Mouse (Mus musculus) hindbrain, embryonic 13.5 days (tissue): ENCODE measurements at regions not wholly inside any gene's neighbourhood (a gene's known extent, or its start where the extent isn't known, plus 50 kb on each side); places are given as distances from the start of the nearest gene placed in this dataset.

Experiments used
- ATAC-seq: fragments of 200-750 bp; cut with Nextera tagmentation; 2 replicates; pipeline ENCODE4 v1.8.0; 2017; ENCODE audit warnings: moderate TSS enrichment; ENCODE audit not compliant: low FRiP score
- H3K27ac ChIP-seq: fragments of 300-500 bp; sonication (generic); 2 replicates; pipeline ENCODE4 v1.5.1; 2015; ENCODE audit warnings: inconsistent platforms, mild to moderate bottlenecking, moderate library complexity
- H3K27me3 ChIP-seq: fragments of 300-500 bp; sonication (generic); 2 replicates; pipeline ENCODE4 v1.6.1; 2015; ENCODE audit warnings: mild to moderate bottlenecking, inconsistent platforms
- H3K36me3 ChIP-seq: fragments of 300-500 bp; sonication (generic); 2 replicates; pipeline ENCODE4 v1.6.1; 2015; ENCODE audit warnings: mild to moderate bottlenecking, inconsistent platforms
- H3K4me1 ChIP-seq: fragments of 300-500 bp; sonication (generic); replicated peaks from 2 replicates; pipeline ENCODE4 v1.6.1; 2015; ENCODE audit warnings: inconsistent platforms
- H3K4me2 ChIP-seq: fragments of 300-500 bp; sonication (generic); 2 replicates; pipeline ENCODE4 v1.6.1; 2015; ENCODE audit warnings: inconsistent platforms, mild to moderate bottlenecking, moderate library complexity
- H3K4me3 ChIP-seq: fragments of 300-500 bp; sonication (generic); 2 replicates; pipeline ENCODE4 v1.5.1; 2015; ENCODE audit warnings: mild to moderate bottlenecking, inconsistent platforms
- H3K9ac ChIP-seq: fragments of 300-500 bp; sonication (generic); 2 replicates; pipeline ENCODE4 v1.6.1; 2015; ENCODE audit warnings: mild to moderate bottlenecking, inconsistent platforms
- H3K9me3 ChIP-seq: fragments of 300-500 bp; sonication (generic); 2 replicates; pipeline ENCODE4 v1.6.1; 2016; ENCODE audit warnings: inconsistent platforms
- WGBS: fragments of 180-500 bp; shearing (Covaris S2); methylation state at CpG from one replicate; pipeline ENCODE4 v1.1.7; 2015; 5-methylcytosine and 5-hydroxymethylcytosine counted together

GRCm38 (mm10) chr8:44779212-44779611, 156.0 kb upstream of the Fat1 start:
- Histone ChIP-seq H3K4me1 (no peaks in the 10 kb centered on the region), H3K4me3 (no peak overlapping the region), H3K9ac (no peak overlapping the region), H3K27me3 (no peaks in the 10 kb centered on the region), H3K27ac (no peak overlapping the region), H3K4me2 (no peak overlapping the region), H3K9me3 (no peaks in the 10 kb centered on the region), H3K36me3 (no peaks in the 10 kb centered on the region)
- WGBS: 89% methylated on average over 1 of the region's 1 CpGs
- ATAC-seq: no peak

GRCm38 (mm10) chr8:44782421-44782820, 152.8 kb upstream of the Fat1 start:
- no peak overlapping the region for H3K27ac ChIP-seq
- 87% methylated on average over 9 of the region's 9 CpGs for WGBS
- H3K9ac ChIP-seq: no peak overlapping the region
- H3K27me3 ChIP-seq: no peaks in the 10 kb centered on the region
- no peaks in the 10 kb centered on the region for H3K9me3 ChIP-seq
- H3K36me3 ChIP-seq: no peaks in the 10 kb centered on the region
- H3K4me3 ChIP-seq: no peak overlapping the region
- H3K4me2 ChIP-seq: no peak overlapping the region
- peaks cover 4% of the 10 kb centered on the region for H3K4me1 ChIP-seq
- no peak for ATAC-seq

- Histone ChIP-seq H3K4me1 (peaks cover 4% of the 10 kb centered on the region), H3K4me2 (no peak overlapping the region), H3K36me3 (no peaks in the 10 kb centered on the region), H3K9ac (no peak overlapping the region), H3K4me3 (no peak overlapping the region), H3K9me3 (no peaks in the 10 kb centered on the region), H3K27me3 (no peaks in the 10 kb centered on the region), H3K27ac (no peak overlapping the region)
- no peak for ATAC-seq
- 34% methylated on average over 8 of the region's 8 CpGs for WGBS
Measured at GRCm38 (mm10) chr8:44785161-44785560, 150.1 kb upstream of the Fat1 start.

- H3K27me3 ChIP-seq: no peaks in the 10 kb centered on the region
- H3K9me3 ChIP-seq: no peaks in the 10 kb centered on the region
- no peak for ATAC-seq
- no peak overlapping the region for H3K9ac ChIP-seq
- H3K4me3 ChIP-seq: no peak overlapping the region
- H3K4me1 ChIP-seq: peaks cover 4% of the 10 kb centered on the region
- WGBS: 87% methylated on average over 5 of the region's 5 CpGs
- no peaks in the 10 kb centered on the region for H3K36me3 ChIP-seq
- H3K4me2 ChIP-seq: no peak overlapping the region
- no peak overlapping the region for H3K27ac ChIP-seq
Measured at GRCm38 (mm10) chr8:44786740-44787139, 148.5 kb upstream of the Fat1 start.

- Histone ChIP-seq H3K36me3 (no peaks in the 10 kb centered on the region), H3K4me2 (no peak overlapping the region), H3K27ac (no peak overlapping the region), H3K4me3 (no peak overlapping the region), H3K27me3 (no peaks in the 10 kb centered on the region), H3K4me1 (peaks cover 4% of the 10 kb centered on the region), H3K9me3 (no peaks in the 10 kb centered on the region), H3K9ac (no peak overlapping the region)
- ATAC-seq: no peak
- WGBS: 49% methylated on average over 3 of the region's 3 CpGs
Measured at GRCm38 (mm10) chr8:44788290-44788689, 147.0 kb upstream of the Fat1 start.

- Histone ChIP-seq H3K9me3 (no peaks in the 10 kb centered on the region), H3K9ac (no peak overlapping the region), H3K4me3 (no peak overlapping the region), H3K36me3 (no peaks in the 10 kb centered on the region), H3K4me1 (no peaks in the 10 kb centered on the region), H3K27me3 (no peaks in the 10 kb centered on the region), H3K4me2 (no peak overlapping the region), H3K27ac (no peak overlapping the region)
- no peak for ATAC-seq
- WGBS: 84% methylated on average over 3 of the region's 3 CpGs
Measured at GRCm38 (mm10) chr8:44799513-44799912, 135.7 kb upstream of the Fat1 start.

- H3K27me3 ChIP-seq: no peaks in the 10 kb centered on the region
- no peak overlapping the region for H3K4me3 ChIP-seq
- H3K27ac ChIP-seq: no peak overlapping the region
- H3K36me3 ChIP-seq: no peaks in the 10 kb centered on the region
- 52% methylated on average over 6 of the region's 6 CpGs for WGBS
- ATAC-seq: no peak
- no peaks in the 10 kb centered on the region for H3K9me3 ChIP-seq
- H3K9ac ChIP-seq: no peak overlapping the region
- no peak overlapping the region for H3K4me2 ChIP-seq
- no peaks in the 10 kb centered on the region for H3K4me1 ChIP-seq
Measured at GRCm38 (mm10) chr8:44800827-44801273, 134.4 kb upstream of the Fat1 start.

- Histone ChIP-seq H3K27me3 (no peaks in the 10 kb centered on the region), H3K4me2 (no peak overlapping the region), H3K4me1 (no peaks in the 10 kb centered on the region), H3K36me3 (no peaks in the 10 kb centered on the region), H3K9me3 (no peaks in the 10 kb centered on the region), H3K27ac (no peak overlapping the region), H3K9ac (no peak overlapping the region), H3K4me3 (no peak overlapping the region)
- ATAC-seq: no peak
- 38% methylated on average over 6 of the region's 6 CpGs for WGBS
Measured at GRCm38 (mm10) chr8:44801604-44802206, 133.5 kb upstream of the Fat1 start.

- Histone ChIP-seq H3K36me3 (no peaks in the 10 kb centered on the region), H3K4me2 (no peak overlapping the region), H3K4me1 (no peaks in the 10 kb centered on the region), H3K9ac (no peak overlapping the region), H3K9me3 (no peaks in the 10 kb centered on the region), H3K27ac (no peak overlapping the region), H3K27me3 (no peaks in the 10 kb centered on the region), H3K4me3 (no peak overlapping the region)
- 66% methylated on average over 5 of the region's 5 CpGs for WGBS
- no peak for ATAC-seq
Measured at GRCm38 (mm10) chr8:44802331-44802730, 132.9 kb upstream of the Fat1 start.

- no peak overlapping the region for H3K4me3 ChIP-seq
- no peaks in the 10 kb centered on the region for H3K9me3 ChIP-seq
- H3K27me3 ChIP-seq: no peaks in the 10 kb centered on the region
- WGBS: 19% methylated on average over 14 of the region's 14 CpGs
- no peak for ATAC-seq
- no peaks in the 10 kb centered on the region for H3K36me3 ChIP-seq
- no peak overlapping the region for H3K4me2 ChIP-seq
- no peak overlapping the region for H3K27ac ChIP-seq
- no peak overlapping the region for H3K9ac ChIP-seq
- no peaks in the 10 kb centered on the region for H3K4me1 ChIP-seq
Measured at GRCm38 (mm10) chr8:44804414-44805178, 130.7 kb upstream of the Fat1 start.

- no peak for ATAC-seq
- Histone ChIP-seq H3K27me3 (no peaks in the 10 kb centered on the region), H3K9me3 (no peaks in the 10 kb centered on the region), H3K27ac (no peak overlapping the region), H3K4me1 (no peaks in the 10 kb centered on the region), H3K36me3 (no peaks in the 10 kb centered on the region), H3K4me3 (no peak overlapping the region), H3K4me2 (no peak overlapping the region), H3K9ac (no peak overlapping the region)
- 76% methylated on average over 11 of the region's 11 CpGs for WGBS
Measured at GRCm38 (mm10) chr8:44805179-44805815, 129.9 kb upstream of the Fat1 start.

GRCm38 (mm10) chr8:44812360-44812759, 122.9 kb upstream of the Fat1 start:
- no peak overlapping the region for H3K9ac ChIP-seq
- H3K4me1 ChIP-seq: no peaks in the 10 kb centered on the region
- H3K27me3 ChIP-seq: no peaks in the 10 kb centered on the region
- H3K4me2 ChIP-seq: no peak overlapping the region
- no peak for ATAC-seq
- H3K9me3 ChIP-seq: no peaks in the 10 kb centered on the region
- H3K4me3 ChIP-seq: no peak overlapping the region
- 72% methylated on average over 4 of the region's 4 CpGs for WGBS
- H3K27ac ChIP-seq: no peak overlapping the region
- no peaks in the 10 kb centered on the region for H3K36me3 ChIP-seq
